Mouse (Mus musculus): Measurements from ENCODE around the gene Wfdc12. TPM values are rescaled to one million over a fixed set of nuclear protein-coding genes. Genes with fewer than 3 reads are reported as not detected.

The Wfdc12 gene
- 0.40 and 1.9 TPM in 2 replicates for polyA plus RNA-seq (2012; rRNA removed; ENCODE audit: low replicate concordance)

DNA sequence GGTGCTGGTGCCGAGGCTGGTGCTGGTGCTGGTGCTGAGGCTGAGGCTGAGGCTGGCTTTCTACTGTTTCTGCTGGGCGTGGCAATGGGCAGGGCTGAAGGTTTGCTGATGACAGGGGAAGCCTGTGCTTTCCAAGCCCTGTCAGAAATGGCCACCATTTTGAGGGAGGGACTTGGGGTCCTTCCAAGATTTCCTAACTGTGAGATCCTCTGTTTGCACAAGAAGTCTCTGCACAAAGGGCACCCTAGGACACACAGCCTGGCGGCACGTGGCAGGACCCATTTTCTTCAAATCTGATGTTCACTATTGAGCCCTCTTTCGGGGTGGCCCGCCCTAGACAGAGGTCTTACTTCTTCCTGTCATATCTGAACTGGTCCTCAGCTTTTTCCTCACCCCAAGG lies at the start of gene Wfdc12:
Gene Wfdc12, minus strand, starts transcription at position 33 of the 400 bp plus-strand sequence.

DNA sequence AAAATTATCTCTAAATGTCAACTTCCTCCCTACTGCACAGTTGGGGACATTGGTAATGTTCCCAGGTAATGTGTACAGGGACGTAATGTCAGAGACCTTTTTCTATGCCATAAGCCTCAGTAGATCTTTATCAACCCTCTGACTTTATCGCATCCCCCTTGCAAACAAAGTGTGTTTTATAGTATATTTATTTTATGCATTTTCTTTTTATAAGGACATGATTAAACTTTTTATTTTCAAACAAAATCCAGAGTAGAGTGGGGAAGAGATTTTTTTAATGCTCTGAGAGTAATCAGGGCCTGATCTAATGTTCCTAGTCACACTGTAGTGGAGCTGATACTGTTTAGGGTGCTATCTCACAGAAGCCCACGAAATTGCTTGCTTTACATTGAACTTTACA lies 48.0 kb upstream of the Wfdc12 start, which contains the start of gene Svs2:
Gene Svs2, minus strand, starts transcription at position 101 of the 400 bp plus-strand sequence.

DNA sequence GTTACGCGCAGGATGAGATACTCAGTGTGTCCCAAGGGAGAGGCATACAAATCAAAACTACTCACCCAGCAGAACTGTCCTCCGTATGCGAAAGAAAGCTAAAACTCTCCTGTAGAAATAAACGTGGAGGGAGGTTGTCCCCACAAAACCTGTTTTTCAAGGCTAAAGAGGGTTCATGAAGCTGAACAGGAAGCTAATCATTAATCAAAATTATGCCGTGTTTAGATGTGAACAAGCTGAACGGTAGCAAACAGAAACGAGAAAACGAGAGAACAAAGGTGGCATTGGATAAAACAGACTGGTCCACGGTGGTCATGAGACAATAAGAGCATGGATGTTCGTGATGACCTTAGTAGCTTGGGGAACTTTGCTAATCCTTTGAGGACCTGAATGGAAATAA lies 31.1 kb upstream of the Wfdc12 start, which contains the start of gene Wfdc15b:
Gene Wfdc15b, minus strand, starts transcription at position 139 of the 400 bp plus-strand sequence.

DNA sequence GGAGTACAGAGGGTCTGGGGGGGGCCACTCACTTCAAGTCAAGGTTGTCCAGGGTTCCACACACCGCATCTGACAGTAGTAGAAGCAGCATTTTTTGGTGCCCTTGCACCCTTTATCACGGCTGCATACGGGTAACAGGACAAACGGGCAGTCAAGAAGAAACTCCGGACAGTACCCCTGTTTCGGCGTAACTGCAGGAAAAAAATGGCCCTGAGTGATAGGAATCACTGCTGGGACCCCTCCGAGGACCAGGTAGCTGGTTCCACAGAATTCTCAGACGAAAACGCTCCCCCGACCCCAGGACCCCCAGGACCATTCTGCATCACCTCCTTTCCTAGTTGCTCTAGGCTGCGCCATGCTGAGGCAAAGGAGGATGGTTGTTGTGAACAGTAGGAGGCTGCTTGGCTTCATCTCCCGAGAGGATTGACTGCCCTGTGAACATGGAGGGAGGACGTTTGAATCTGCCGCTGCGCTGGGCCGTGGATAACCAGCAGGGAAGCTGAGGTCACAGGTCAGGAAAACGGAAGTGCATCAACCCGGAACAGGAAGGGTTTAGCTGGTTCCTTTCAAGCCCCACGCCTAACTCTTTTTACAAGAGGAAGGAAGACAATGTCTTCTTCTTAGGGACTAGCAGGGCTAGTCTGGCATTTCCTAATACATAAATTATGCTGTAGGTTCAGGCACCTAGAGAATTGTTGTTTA lies 9.4 kb upstream of the Wfdc12 start, which contains the start of gene Wfdc15a:
Gene Wfdc15a, minus strand, starts transcription at position 505 of the 702 bp plus-strand sequence.

DNA sequence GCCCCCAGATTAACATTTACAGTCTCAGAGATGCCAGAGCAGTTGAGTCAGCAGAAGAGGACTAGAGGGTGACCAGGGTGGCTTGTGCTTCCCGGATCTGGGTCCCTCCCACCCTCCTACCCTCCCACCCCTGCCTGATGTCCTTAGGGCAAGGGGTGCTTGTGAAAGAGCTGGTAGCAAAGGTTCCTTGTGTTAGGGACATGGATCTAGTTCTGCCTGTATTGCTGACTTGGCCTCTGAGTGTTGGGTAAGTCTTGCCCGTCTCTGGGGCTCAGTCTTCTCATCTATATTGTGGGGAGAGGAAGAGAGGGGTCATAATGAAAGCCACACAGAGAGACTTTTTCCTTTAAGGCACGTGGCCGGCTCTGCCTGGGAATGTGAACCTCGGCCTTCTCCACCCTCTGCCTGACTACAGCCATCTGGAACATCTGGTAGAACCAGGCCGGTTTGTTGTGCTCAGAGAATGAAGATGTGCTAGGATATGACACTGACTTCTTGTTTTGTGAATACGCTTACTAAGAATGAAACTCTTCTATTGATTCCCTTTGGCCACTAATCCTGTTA lies 7.6 kb downstream of the Wfdc12 start, which contains the start of gene Wfdc5:
Gene Wfdc5, minus strand, starts transcription at position 51 of the 564 bp plus-strand sequence.

DNA sequence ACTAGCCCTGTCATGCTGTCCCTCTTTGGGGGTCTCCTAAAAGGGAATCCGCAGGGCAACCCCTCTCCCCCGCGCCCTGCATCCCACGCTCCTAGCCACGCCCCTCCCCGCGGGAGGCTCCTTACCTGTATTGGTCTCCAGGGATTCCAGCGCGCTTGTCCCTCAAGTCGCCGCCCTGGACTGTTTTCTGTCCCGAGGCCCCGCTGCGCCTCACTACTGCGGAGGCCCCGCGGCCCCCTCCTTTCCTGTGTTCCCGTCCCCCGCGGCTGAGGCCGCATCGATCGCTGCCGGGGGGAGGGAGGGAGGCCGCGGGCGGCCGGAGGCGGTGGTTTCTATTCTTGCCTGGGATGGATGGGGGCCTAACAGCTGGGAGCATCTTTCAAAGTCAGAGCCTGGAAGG lies 19.5 kb downstream of the Wfdc12 start, which contains the start of gene Kcns1:
Gene Kcns1, minus strand, starts transcription at position 212 of the 400 bp plus-strand sequence.

Other genes starting within 250 kb of the Wfdc12 start
- 86.0 and 232 TPM in 2 replicates for gene Ywhab, start 195.6 kb downstream of the Wfdc12 start, polyA plus RNA-seq (2012; rRNA removed; ENCODE audit: low replicate concordance)
- gene Pabpc1l, start 165.2 kb downstream of the Wfdc12 start, polyA plus RNA-seq (2012; rRNA removed; ENCODE audit: low replicate concordance), result 1.1 and 3.3 TPM in 2 replicates
- 11.5 and 16.5 TPM in 2 replicates for gene Stk4, start 120.3 kb downstream of the Wfdc12 start, polyA plus RNA-seq (2012; rRNA removed; ENCODE audit: low replicate concordance)
- gene Tomm34, start 119.4 kb downstream of the Wfdc12 start, polyA plus RNA-seq (2012; rRNA removed; ENCODE audit: low replicate concordance), result 49.5 and 50.0 TPM in 2 replicates
- gene Kcns1, start 19.5 kb downstream of the Wfdc12 start, polyA plus RNA-seq (2012; rRNA removed; ENCODE audit: low replicate concordance), result 0.22 TPM in 1 of 2 replicates, not detected in the other
- not detected in 2 replicates for gene Wfdc5, start 7.9 kb downstream of the Wfdc12 start, polyA plus RNA-seq (2012; rRNA removed; ENCODE audit: low replicate concordance)
- not detected in 2 replicates for gene Wfdc15a, start 9.5 kb upstream of the Wfdc12 start, polyA plus RNA-seq (2012; rRNA removed; ENCODE audit: low replicate concordance)
- 18.1 TPM in 1 of 2 replicates, not detected in the other for gene Wfdc15b, start 31.1 kb upstream of the Wfdc12 start, polyA plus RNA-seq (2012; rRNA removed; ENCODE audit: low replicate concordance)
- 0.80 TPM in 1 of 2 replicates, not detected in the other for gene Svs2, start 47.9 kb upstream of the Wfdc12 start, polyA plus RNA-seq (2012; rRNA removed; ENCODE audit: low replicate concordance)
- gene Svs3b, start 66.0 kb upstream of the Wfdc12 start, polyA plus RNA-seq (2012; rRNA removed; ENCODE audit: low replicate concordance), result 0.17 TPM in 1 of 2 replicates, not detected in the other
- gene Svs4, start 87.9 kb upstream of the Wfdc12 start, polyA plus RNA-seq (2012; rRNA removed; ENCODE audit: low replicate concordance), result 2.5 TPM in 1 of 2 replicates, not detected in the other
- gene Svs3a, start 98.7 kb upstream of the Wfdc12 start, polyA plus RNA-seq (2012; rRNA removed; ENCODE audit: low replicate concordance), result 0.39 TPM in 1 of 2 replicates, not detected in the other
- not detected in 2 replicates for gene Svs6, start 126.1 kb upstream of the Wfdc12 start, polyA plus RNA-seq (2012; rRNA removed; ENCODE audit: low replicate concordance)
- gene Svs5, start 142.1 kb upstream of the Wfdc12 start, polyA plus RNA-seq (2012; rRNA removed; ENCODE audit: low replicate concordance), result 0.23 and 8.3 TPM in 2 replicates
- 12.5 and 17.4 TPM in 2 replicates for gene Slpi, start 198.5 kb upstream of the Wfdc12 start, polyA plus RNA-seq (2012; rRNA removed; ENCODE audit: low replicate concordance)
- not detected in 2 replicates for gene Rbpjl, start 212.5 kb upstream of the Wfdc12 start, polyA plus RNA-seq (2012; rRNA removed; ENCODE audit: low replicate concordance)
- gene Matn4, start 214.6 kb upstream of the Wfdc12 start, polyA plus RNA-seq (2012; rRNA removed; ENCODE audit: low replicate concordance), result 0.42 and 1.4 TPM in 2 replicates

All from subcutaneous adipose tissue, adult 2 months (tissue).